Mouse (Mus musculus): ENCODE data around the gene Tpx2.

DNA sequence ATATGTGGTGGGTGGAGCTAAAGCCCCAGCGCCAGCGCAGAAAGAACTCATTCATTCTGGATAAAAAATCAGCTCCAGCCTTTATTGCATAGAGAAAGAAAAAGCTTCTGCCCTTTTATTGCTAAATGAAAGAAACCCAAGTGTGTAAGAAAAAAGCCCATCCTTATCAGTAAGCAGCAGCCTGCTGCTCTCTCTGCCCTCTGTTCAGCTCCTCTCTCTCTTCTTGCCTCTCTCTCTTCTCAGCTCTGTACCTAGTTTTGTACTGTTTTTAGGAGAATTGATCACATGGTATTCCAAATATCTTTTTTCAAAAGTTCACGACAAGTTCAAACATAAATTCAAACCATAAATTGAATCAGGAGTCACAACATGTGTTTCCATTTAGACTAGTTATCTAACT is 30.5 kb downstream of the Tpx2 start:
- no peak for TF ChIP-seq CTCF (IDR thresholded peaks at IDR 0.05; ENCODE audit: low read depth, low read length)
- TF ChIP-seq EP300 (IDR thresholded peaks at IDR 0.05; ENCODE audit: insufficient read depth, low read depth, low read length) = no peak
